Mouse (Mus musculus) bone marrow, adult 2 months (tissue): ENCODE results near the gene Rab15. TPM values are rescaled to one million over a fixed set of nuclear protein-coding genes. Genes with fewer than 3 reads are reported as not detected.
A peak's percentile ranks its signal among the peaks of the same experiment; 100 is the strongest.

Experiments
- H3K27ac ChIP-seq: fragments of 200-500 bp; 2 replicates; pipeline ENCODE4 v1.5.1; 2012; ENCODE audit warnings: low read depth, mild to moderate bottlenecking, control low read depth, inconsistent platforms, low read length; ENCODE audit not compliant: control insufficient read depth, poor library complexity, insufficient read depth
- H3K4me1 ChIP-seq: fragments of 200-500 bp; 2 replicates; pipeline ENCODE4 v1.6.1; 2011; ENCODE audit warnings: low read length; ENCODE audit not compliant: control insufficient read depth, insufficient read depth
- H3K4me3 ChIP-seq: fragments of 200-500 bp; replicated peaks from 2 replicates; pipeline ENCODE3; 2011; ENCODE audit warnings: mild to moderate bottlenecking, low read depth, low read length, control low read depth; ENCODE audit not compliant: control insufficient read depth
- CTCF ChIP-seq: fragments of 200-500 bp; IDR thresholded peaks from 2 replicates; pipeline ENCODE4 v1.5.1; 2011; ENCODE audit warnings: low read length, control low read depth; ENCODE audit not compliant: control insufficient read depth, insufficient read depth
- POLR2A ChIP-seq: fragments of 200-500 bp; IDR thresholded peaks from 2 replicates; pipeline ENCODE4 v1.6.1; 2011; ENCODE audit warnings: low read depth, mild to moderate bottlenecking, control low read depth, low read length, borderline replicate concordance; ENCODE audit not compliant: control insufficient read depth
- WGBS: fragments of 180-500 bp; shearing (Covaris S2); methylation state at CpG from one replicate; pipeline ENCODE4 v1.1.7; 2018; 5-methylcytosine and 5-hydroxymethylcytosine counted together
- polyA plus RNA-seq: library from polyadenylated mRNA; stranded (reverse); fragments of >200 nt; gene quantifications from 2 replicates; pipeline ENCODE4 v1.2.4, GENCODE M21; 2011; ENCODE audit warnings: low replicate concordance; ENCODE audit not compliant: missing spikeins, insufficient read depth, insufficient read length

Gene Rab15
- polyA plus RNA-seq, 1 experiment, result 2.4 TPM

DNA sequence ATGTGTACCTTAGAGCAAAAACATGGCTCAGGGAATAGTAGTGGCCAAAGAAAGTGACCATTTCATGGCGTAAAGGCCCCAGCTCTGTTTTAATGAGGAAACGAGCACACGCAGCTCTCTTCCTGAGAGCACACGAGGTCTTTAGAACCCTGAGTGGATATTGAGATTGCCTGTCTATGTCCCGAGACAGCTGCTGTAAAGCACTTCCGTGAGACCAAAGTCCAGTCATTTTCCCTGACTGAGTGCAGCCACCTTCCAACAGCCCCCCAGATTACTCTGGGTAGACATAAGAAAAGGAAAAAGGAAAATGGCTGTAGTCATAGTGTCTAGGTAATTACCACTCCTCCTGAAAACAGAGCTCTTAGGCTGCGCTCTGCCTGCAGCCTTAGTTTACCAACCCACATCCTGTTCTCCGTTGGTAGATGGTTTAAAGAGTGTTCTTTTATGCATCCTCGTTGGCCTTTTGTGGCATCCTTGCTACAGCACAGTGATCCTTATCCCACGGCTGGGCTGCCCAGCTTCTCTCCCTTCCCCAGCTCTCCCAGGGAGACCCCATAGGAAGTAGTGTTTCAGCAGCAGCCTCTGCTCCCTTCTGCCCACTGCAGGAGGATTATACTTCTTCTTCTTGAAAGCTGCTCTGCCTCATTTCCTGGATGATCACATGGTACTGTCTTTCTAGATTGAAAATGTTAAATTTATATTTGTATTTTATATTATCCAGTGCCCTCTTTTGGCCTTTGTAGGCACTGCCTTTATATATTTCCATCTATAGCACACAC is 44.2 kb downstream of the Rab15 start:
- Histone ChIP-seq H3K27ac (no peak overlapping the region), H3K4me3 (no peak overlapping the region), H3K4me1 (no peaks in the 10 kb centered on the region)
- TF ChIP-seq POLR2A (no peak), CTCF (no peak)
- WGBS, result 76% methylated on average over 10 of the region's 10 CpGs

GRCm38 (mm10) chr12:76777845-76778244 is 44.9 kb downstream of the Rab15 start:
- Histone ChIP-seq H3K4me1 (no peaks in the 10 kb centered on the region), H3K27ac (no peak overlapping the region), H3K4me3 (no peak overlapping the region)
- TF ChIP-seq CTCF (peak; percentile 27; the same call in 1 of the 2 replicates), POLR2A (no peak)

DNA sequence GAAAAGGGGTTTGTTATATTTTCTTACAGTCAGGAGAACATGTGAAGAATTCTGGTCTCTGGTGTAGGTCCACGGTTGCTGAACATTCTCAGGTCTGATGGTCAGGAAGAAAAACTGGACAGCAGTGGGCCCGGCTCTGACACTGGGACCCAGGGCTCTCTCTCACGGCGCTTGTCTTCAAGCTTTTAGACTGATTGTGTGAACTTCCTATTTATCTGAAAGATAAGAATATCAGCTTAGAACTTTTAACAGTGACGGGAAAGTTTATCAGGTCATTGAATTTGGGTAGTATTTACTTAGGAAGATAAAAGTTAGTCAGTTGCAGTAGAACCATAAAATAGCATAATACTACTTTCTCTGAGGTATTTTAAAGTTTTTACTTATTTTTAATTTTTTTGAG is 45.8 kb downstream of the Rab15 start:
- no peak overlapping the region for H3K4me3 ChIP-seq
- H3K4me1 ChIP-seq, result no peaks in the 10 kb centered on the region
- TF ChIP-seq CTCF, result no peak
- TF ChIP-seq POLR2A, result no peak
- 67% methylated on average over 5 of the region's 5 CpGs for WGBS
- no peak overlapping the region for H3K27ac ChIP-seq

DNA sequence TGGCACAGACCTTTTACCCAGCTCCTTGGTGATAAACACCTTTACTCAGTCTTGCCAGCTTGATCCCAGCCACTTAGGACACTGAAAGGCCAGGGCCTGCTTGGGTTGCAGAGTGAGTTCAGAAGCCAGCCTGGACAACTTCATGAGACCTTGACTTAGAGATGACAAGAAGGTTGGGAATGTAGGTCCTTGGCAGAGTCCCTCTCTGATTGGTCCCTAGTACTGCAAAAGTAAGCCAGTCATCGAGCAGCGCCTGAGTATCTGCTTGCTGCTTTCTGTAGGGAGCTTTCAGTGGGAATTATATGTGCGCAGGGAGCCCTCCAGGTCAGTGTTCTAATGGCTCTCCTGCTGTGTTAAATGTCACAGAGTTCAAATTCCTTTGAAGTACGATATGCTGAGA is 47.6 kb downstream of the Rab15 start:
- Histone ChIP-seq H3K4me3 (no peak overlapping the region), H3K4me1 (no peaks in the 10 kb centered on the region), H3K27ac (no peak overlapping the region)
- TF ChIP-seq CTCF, result no peak
- TF ChIP-seq POLR2A, result no peak
- 86% methylated on average over 4 of the region's 4 CpGs for WGBS

DNA sequence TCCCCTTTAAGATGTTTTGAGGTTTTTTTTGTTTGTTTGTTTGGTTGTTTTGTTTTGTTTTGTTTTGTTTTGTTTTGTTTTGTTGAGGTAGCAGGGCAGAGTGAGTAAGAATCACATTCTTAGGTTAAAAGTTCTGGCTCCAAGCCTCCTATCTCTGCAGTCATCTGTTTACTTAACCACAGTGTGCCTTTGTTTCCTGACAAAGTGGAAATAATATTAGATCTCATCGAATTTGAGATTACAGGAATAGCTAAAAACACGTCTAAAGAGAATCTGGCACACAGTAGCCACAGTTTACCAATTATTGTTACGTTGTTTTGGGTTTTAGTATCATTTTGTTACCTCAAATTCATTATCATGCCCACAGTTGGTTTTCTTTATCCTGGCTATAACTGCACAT is 48.1 kb downstream of the Rab15 start:
- 40% methylated on average over 3 of the region's 3 CpGs for WGBS

DNA sequence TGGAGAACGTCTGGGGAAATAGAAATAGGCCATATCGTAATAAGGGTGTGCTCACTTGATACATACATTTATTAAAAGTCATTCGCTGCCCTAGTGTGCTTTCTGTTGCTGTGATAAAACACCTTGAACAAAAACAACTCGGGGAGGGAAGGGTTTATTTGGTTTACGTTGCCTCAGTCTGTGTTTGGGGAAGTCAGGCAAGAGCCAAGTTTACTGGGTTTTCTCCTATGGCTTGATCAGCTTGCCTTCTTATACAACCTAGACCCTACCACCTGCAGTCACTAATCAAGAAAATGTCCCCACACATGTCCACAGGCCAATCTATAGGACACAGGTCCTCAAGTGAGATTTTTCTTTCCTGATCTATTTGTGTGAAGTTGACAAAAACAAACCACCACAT is 51.2 kb downstream of the Rab15 start:
- WGBS, result 77% methylated on average over 5 of the region's 5 CpGs
- no peaks in the 10 kb centered on the region for H3K4me1 ChIP-seq
- no peak overlapping the region for H3K4me3 ChIP-seq

More for the DNA sequence above, 48.1 kb downstream of the Rab15 start:
- H3K4me1 ChIP-seq, result no peaks in the 10 kb centered on the region
- H3K27ac ChIP-seq, result no peak overlapping the region
- H3K4me3 ChIP-seq, result no peak overlapping the region
- TF ChIP-seq POLR2A, result no peak
- no peak for TF ChIP-seq CTCF

GRCm38 (mm10) chr12:76770841-76771500 is 51.7 kb downstream of the Rab15 start:
- H3K27ac ChIP-seq, result no peak overlapping the region
- TF ChIP-seq POLR2A (no peak), CTCF (no peak)
- WGBS, result 70% methylated on average over 5 of the region's 5 CpGs

More for the DNA sequence above, 51.2 kb downstream of the Rab15 start:
- H3K27ac ChIP-seq, result no peak overlapping the region
- no peak for TF ChIP-seq POLR2A
- no peak for TF ChIP-seq CTCF

GRCm38 (mm10) chr12:76765901-76766630 is 56.6 kb downstream of the Rab15 start:
- WGBS, result 41% methylated on average over 20 of the region's 20 CpGs
- no peak for TF ChIP-seq CTCF
- no peak for TF ChIP-seq POLR2A
- peak overlapping the region; percentile 83 for H3K27ac ChIP-seq
- H3K4me3 ChIP-seq, result peak overlapping the region; percentile 84
- H3K4me1 ChIP-seq, result no peaks in the 10 kb centered on the region; the same call in 1 of the 2 replicates

More at GRCm38 (mm10) chr12:76770841-76771500, 51.7 kb downstream of the Rab15 start:
- Histone ChIP-seq H3K4me1 (no peaks in the 10 kb centered on the region; the same call in 1 of the 2 replicates), H3K4me3 (no peak overlapping the region)
